Mouse (Mus musculus): ENCODE measurements around the gene Cnnm4. TPM values are rescaled to one million over a fixed set of nuclear protein-coding genes. Genes with fewer than 3 reads are reported as not detected.

The Cnnm4 gene
- polyA plus RNA-seq (2012; rRNA removed; ENCODE audit: low replicate concordance), result 3.5 and 7.1 TPM in 2 replicates

GRCm38 (mm10) chr1:36471181-36472105 is at the start of gene Cnnm4:
Gene Cnnm4 (plus strand): TSS chr1:36471620.

GRCm38 (mm10) chr1:36444471-36445464 is 26.7 kb upstream of the Cnnm4 start, which contains the start of gene Lman2l:
Gene Lman2l (minus strand): TSS chr1:36445271.

GRCm38 (mm10) chr1:36511289-36512021 is 40.0 kb downstream of the Cnnm4 start, which contains the start of gene Cnnm3:
Gene Cnnm3 (plus strand): TSS chr1:36511867.

GRCm38 (mm10) chr1:36536783-36537182 is 65.4 kb downstream of the Cnnm4 start, which contains the start of gene Ankrd23:
Gene Ankrd23 (minus strand): TSS chr1:36536883.

GRCm38 (mm10) chr1:36539186-36539585 is 67.8 kb downstream of the Cnnm4 start, which contains the start of gene Gm42417:
Gene Gm42417 (minus strand): TSS chr1:36539429.

GRCm38 (mm10) chr1:36546888-36547471 is 75.6 kb downstream of the Cnnm4 start, which contains the start of gene Ankrd39:
Gene Ankrd39 (minus strand): TSS chr1:36547445.

Other genes with a start within 250 kb of the Cnnm4 start
- 13.9 and 29.1 TPM in 2 replicates for gene Uggt1, start 226.9 kb upstream of the Cnnm4 start, polyA plus RNA-seq (2012; rRNA removed; ENCODE audit: low replicate concordance)
- gene Neurl3, start 196.9 kb upstream of the Cnnm4 start, polyA plus RNA-seq (2012; rRNA removed; ENCODE audit: low replicate concordance), result 11.8 and 14.1 TPM in 2 replicates
- 10.3 and 10.8 TPM in 2 replicates for gene Arid5a, start 163.9 kb upstream of the Cnnm4 start, polyA plus RNA-seq (2012; rRNA removed; ENCODE audit: low replicate concordance)
- 54.0 and 65.3 TPM in 2 replicates for gene Kansl3, start 102.4 kb upstream of the Cnnm4 start, polyA plus RNA-seq (2012; rRNA removed; ENCODE audit: low replicate concordance)
- not detected in 2 replicates for gene Fer1l5, start 99.3 kb upstream of the Cnnm4 start, polyA plus RNA-seq (2012; rRNA removed; ENCODE audit: low replicate concordance)
- 24.8 and 28.2 TPM in 2 replicates for gene Lman2l, start 26.3 kb upstream of the Cnnm4 start, polyA plus RNA-seq (2012; rRNA removed; ENCODE audit: low replicate concordance)
- gene Cnnm3, start 40.2 kb downstream of the Cnnm4 start, polyA plus RNA-seq (2012; rRNA removed; ENCODE audit: low replicate concordance), result 24.5 and 37.7 TPM in 2 replicates
- 12.0 and 24.1 TPM in 2 replicates for gene Ankrd23, start 65.3 kb downstream of the Cnnm4 start, polyA plus RNA-seq (2012; rRNA removed; ENCODE audit: low replicate concordance)
- not detected in 2 replicates for gene Gm42417, start 67.8 kb downstream of the Cnnm4 start, polyA plus RNA-seq (2012; rRNA removed; ENCODE audit: low replicate concordance)
- 17.0 and 30.9 TPM in 2 replicates for gene Ankrd39, start 75.8 kb downstream of the Cnnm4 start, polyA plus RNA-seq (2012; rRNA removed; ENCODE audit: low replicate concordance)
- gene Sema4c, start 86.7 kb downstream of the Cnnm4 start, polyA plus RNA-seq (2012; rRNA removed; ENCODE audit: low replicate concordance), result 29.2 and 47.5 TPM in 2 replicates
- 3.6 and 4.1 TPM in 2 replicates for gene Fam178b, start 211.6 kb downstream of the Cnnm4 start, polyA plus RNA-seq (2012; rRNA removed; ENCODE audit: low replicate concordance)
- gene Cox5b, start 219.8 kb downstream of the Cnnm4 start, polyA plus RNA-seq (2012; rRNA removed; ENCODE audit: low replicate concordance), result 554 and 698 TPM in 2 replicates
- gene 4933424G06Rik, start 238.5 kb downstream of the Cnnm4 start, polyA plus RNA-seq (2012; rRNA removed; ENCODE audit: low replicate concordance), result 0.10 TPM in 1 of 2 replicates, not detected in the other
- gene Actr1b, start 242.8 kb downstream of the Cnnm4 start, polyA plus RNA-seq (2012; rRNA removed; ENCODE audit: low replicate concordance), result 121 and 170 TPM in 2 replicates

All from subcutaneous adipose tissue, adult 2 months (tissue).